Comparison of ENCODE assay signal across 10 mouse cellular contexts in genomic region chr11:96968476-96968875, GRCm38 (mm10). TPM values are rescaled to one million over a fixed set of nuclear protein-coding genes. Genes with fewer than 3 reads are reported as not detected.
A peak's percentile ranks its signal among the peaks of the same experiment; 100 is the strongest.
DNase-seq lines count a peak whose midpoint lies in the region; ATAC-seq and TF ChIP-seq lines count a peak whose summit lies in the region.
"Had no signal": no experiment of that assay in that cellular context is flagged by ENCODE, and none has a peak within 500 bp of the region (broad histone marks: within the 10 kb centered on the region; RNA-seq: fewer than 3 reads in every experiment).

No protein-coding gene starts in this region.

- H3K27ac ChIP-seq in hindbrain, embryonic 11.5 days (ENCODE audit: low read depth, low read length): peak overlapping the region; percentile 47; the same call in 1 of the 2 replicates
- no peak overlapping the region for H3K27ac ChIP-seq in hindbrain, embryonic 14.5 days
- H3K27ac ChIP-seq in ES-Bruce4 (ENCODE audit: insufficient read depth, low read length): no peak overlapping the region
- peak overlapping the region; percentile 87 for H3K27ac ChIP-seq in liver, embryonic 12.5 days
- H3K27ac ChIP-seq: midbrain, embryonic 12.5 days had no signal

- no peak for TF ChIP-seq POLR2A in ES-Bruce4 (IDR thresholded peaks at IDR 0.05; ENCODE audit: insufficient read depth, low read length)

- no peaks in the 10 kb centered on the region for H3K9me3 ChIP-seq in hindbrain, embryonic 11.5 days (ENCODE audit: control insufficient read depth, low read length)
- no peaks in the 10 kb centered on the region for H3K9me3 ChIP-seq in hindbrain, embryonic 14.5 days (ENCODE audit: control insufficient read depth, low read length)
- no peaks in the 10 kb centered on the region for H3K9me3 ChIP-seq in ES-Bruce4 (replicated peaks; ENCODE audit: control insufficient read depth, insufficient read depth, low read length, poor library complexity, severe bottlenecking)
- no peaks in the 10 kb centered on the region for H3K9me3 ChIP-seq in liver, embryonic 12.5 days (replicated peaks)
- H3K9me3 ChIP-seq: midbrain, embryonic 12.5 days had no signal

- no peak for TF ChIP-seq EP300 in ES-Bruce4 (IDR thresholded peaks at IDR 0.05; ENCODE audit: insufficient read depth, low read depth, low read length)

- TF ChIP-seq CTCF in ES-Bruce4 (IDR thresholded peaks at IDR 0.05; ENCODE audit: low read depth, low read length): no peak

- ATAC-seq in hindbrain, embryonic 11.5 days (ENCODE audit: low FRiP score): no peak
- ATAC-seq in hindbrain, embryonic 14.5 days (ENCODE audit: low FRiP score): no peak
- ATAC-seq in liver, embryonic 12.5 days: no peak

- no peak overlapping the region for H3K9ac ChIP-seq in hindbrain, embryonic 11.5 days (ENCODE audit: low read depth, low read length)
- H3K9ac ChIP-seq in hindbrain, embryonic 14.5 days: no peak overlapping the region
- H3K9ac ChIP-seq in ES-Bruce4 (ENCODE audit: low read depth, poor library complexity, severe bottlenecking): 0 out of 2 replicates have a peak overlapping the region, but pooled peaks have one; percentile 0
- peak overlapping the region; percentile 66 for H3K9ac ChIP-seq in liver, embryonic 12.5 days
- H3K9ac ChIP-seq: midbrain, embryonic 12.5 days had no signal

- H3K4me1 ChIP-seq in hindbrain, embryonic 11.5 days (replicated peaks; ENCODE audit: control insufficient read depth, insufficient read depth, low read length): 0 out of 2 replicates have a peak, but pooled peaks cover 2% of the 10 kb centered on the region
- H3K4me1 ChIP-seq in hindbrain, embryonic 14.5 days (replicated peaks; ENCODE audit: control insufficient read depth, insufficient read depth, low read length): peaks cover 16% of the 10 kb centered on the region
- H3K4me1 ChIP-seq in ES-Bruce4 (ENCODE audit: control insufficient read depth, insufficient read depth, low read length): peaks cover 6% of the 10 kb centered on the region
- H3K4me1 ChIP-seq in liver, embryonic 12.5 days: peaks cover 89% of the 10 kb centered on the region

- no peaks in the 10 kb centered on the region for H3K36me3 ChIP-seq in hindbrain, embryonic 11.5 days (ENCODE audit: control insufficient read depth, insufficient read depth, low read length)
- no peaks in the 10 kb centered on the region for H3K36me3 ChIP-seq in hindbrain, embryonic 14.5 days (replicated peaks; ENCODE audit: control insufficient read depth, insufficient read depth)
- H3K36me3 ChIP-seq in ES-Bruce4 (ENCODE audit: control insufficient read depth, insufficient read depth, low read length, poor library complexity, severe bottlenecking): no peaks in the 10 kb centered on the region
- H3K36me3 ChIP-seq in liver, embryonic 12.5 days: peaks cover 35% of the 10 kb centered on the region

- no peak for DNase-seq in hindbrain, embryonic 11.5 days (ENCODE audit: low spot score)
- no peak for DNase-seq in hindbrain, embryonic 14.5 days (ENCODE audit: low spot score)
- peak; percentile 68 to 75 for DNase-seq in heart, adult 18-20 months
- DNase-seq in frontal cortex, postnatal 25 days (ENCODE audit: low spot score in 2 of 2): no peak
- no peak for DNase-seq in cerebellum, adult 8-10 months
- DNase-seq in thymus, adult 18-20 months: no peak
- DNase-seq: kidney, postnatal 14 days had no signal

- H3K27me3 ChIP-seq in hindbrain, embryonic 11.5 days (ENCODE audit: control insufficient read depth, insufficient read depth, low read length): no peaks in the 10 kb centered on the region
- no peaks in the 10 kb centered on the region for H3K27me3 ChIP-seq in hindbrain, embryonic 14.5 days (ENCODE audit: control insufficient read depth, insufficient read depth, low read length)
- no peaks in the 10 kb centered on the region for H3K27me3 ChIP-seq in ES-Bruce4 (ENCODE audit: control insufficient read depth, insufficient read depth, low read length, poor library complexity, severe bottlenecking)
- no peaks in the 10 kb centered on the region for H3K27me3 ChIP-seq in liver, embryonic 12.5 days (replicated peaks)
- H3K27me3 ChIP-seq: midbrain, embryonic 12.5 days had no signal

- no peak overlapping the region for H3K4me3 ChIP-seq in hindbrain, embryonic 11.5 days (ENCODE audit: low read depth, low read length)
- no peak overlapping the region for H3K4me3 ChIP-seq in hindbrain, embryonic 14.5 days (replicated peaks; ENCODE audit: low read length)
- H3K4me3 ChIP-seq in ES-Bruce4 (ENCODE audit: low read depth, low read length): no peak overlapping the region
- H3K4me3 ChIP-seq in liver, embryonic 12.5 days: peak overlapping the region; percentile 4; the same call in 1 of the 2 replicates
- H3K4me3 ChIP-seq: midbrain, embryonic 12.5 days had no signal

- H3K4me2 ChIP-seq in hindbrain, embryonic 11.5 days (replicated peaks; ENCODE audit: low read depth, low read length): no peak overlapping the region
- H3K4me2 ChIP-seq in hindbrain, embryonic 14.5 days (replicated peaks): no peak overlapping the region
- H3K4me2 ChIP-seq in liver, embryonic 12.5 days: peak overlapping the region; percentile 66
- H3K4me2 ChIP-seq: midbrain, embryonic 12.5 days had no signal

- 70% methylated on average over 6 of the region's 6 CpGs for WGBS in hindbrain, embryonic 11.5 days
- 82% methylated on average over 6 of the region's 6 CpGs for WGBS in hindbrain, embryonic 14.5 days
- WGBS in liver, embryonic 12.5 days (ENCODE audit: insufficient replicate concordance): 46% methylated on average over 6 of the region's 6 CpGs

RNA-seq across cellular contexts. Expression of gene Sp2, which starts 14.3 kb away (rescaled TPM):
- polyA plus RNA-seq in hindbrain, embryonic 11.5 days (2014; fragmentation: Nextera tagmentation; extraction: Ambion mirVana): 17.8 and 22.1 TPM in 2 replicates
- polyA plus RNA-seq in hindbrain, embryonic 14.5 days (2014; fragmentation: Nextera tagmentation; extraction: Ambion mirVana): 14.4 and 14.9 TPM in 2 replicates
- polyA plus RNA-seq in ES-Bruce4 (2011; ENCODE audit: insufficient read depth, insufficient read length, low read depth, missing spikeins): 29.0 and 30.5 TPM in 2 replicates
- total RNA-seq in heart, adult 18-20 months (2021): 10 to 100 TPM in 1 of 2 experiments, 1 to 10 TPM in 1; 7.4 to 10.3 TPM
- polyA plus RNA-seq in liver, embryonic 12.5 days (2016; fragmentation: Nextera tagmentation; extraction: Ambion mirVana): 15.5 and 18.5 TPM in 2 replicates

RNA-seq across cellular contexts. Expression of gene Pnpo, which starts 24.7 kb away (rescaled TPM):
- 26.0 and 29.5 TPM in 2 replicates for polyA plus RNA-seq in hindbrain, embryonic 11.5 days (2014; fragmentation: Nextera tagmentation; extraction: Ambion mirVana)
- 27.5 and 28.9 TPM in 2 replicates for polyA plus RNA-seq in hindbrain, embryonic 14.5 days (2014; fragmentation: Nextera tagmentation; extraction: Ambion mirVana)
- 23.6 and 24.1 TPM in 2 replicates for polyA plus RNA-seq in ES-Bruce4 (2011; ENCODE audit: insufficient read depth, insufficient read length, low read depth, missing spikeins)
- 10 to 100 TPM; 16.7 to 17.4 TPM for total RNA-seq in heart, adult 18-20 months (2021)
- 528 and 553 TPM in 2 replicates for polyA plus RNA-seq in liver, embryonic 12.5 days (2016; fragmentation: Nextera tagmentation; extraction: Ambion mirVana)

RNA-seq across cellular contexts. Expression of gene Prr15l, which starts 40.6 kb away (rescaled TPM):
- 0.82 and 1.1 TPM in 2 replicates for polyA plus RNA-seq in hindbrain, embryonic 11.5 days (2014; fragmentation: Nextera tagmentation; extraction: Ambion mirVana)
- polyA plus RNA-seq in hindbrain, embryonic 14.5 days (2014; fragmentation: Nextera tagmentation; extraction: Ambion mirVana): 0.16 TPM in 2 replicates
- polyA plus RNA-seq in ES-Bruce4 (2011; ENCODE audit: insufficient read depth, insufficient read length, low read depth, missing spikeins): 10.9 and 11.1 TPM in 2 replicates
- total RNA-seq in heart, adult 18-20 months (2021): 1 to 10 TPM in 1 of 2 experiments, under 1 TPM in 1; 0.79 to 2.2 TPM
- 2.4 and 3.2 TPM in 2 replicates for polyA plus RNA-seq in liver, embryonic 12.5 days (2016; fragmentation: Nextera tagmentation; extraction: Ambion mirVana)

RNA-seq across cellular contexts. Expression of gene Sp6, which starts 44.7 kb away (rescaled TPM):
- 0.07 TPM in 1 of 2 replicates, not detected in the other for polyA plus RNA-seq in hindbrain, embryonic 11.5 days (2014; fragmentation: Nextera tagmentation; extraction: Ambion mirVana)
- 0.09 and 0.16 TPM in 2 replicates for polyA plus RNA-seq in hindbrain, embryonic 14.5 days (2014; fragmentation: Nextera tagmentation; extraction: Ambion mirVana)
- 12.4 and 13.5 TPM in 2 replicates for polyA plus RNA-seq in ES-Bruce4 (2011; ENCODE audit: insufficient read depth, insufficient read length, low read depth, missing spikeins)
- under 1 TPM in 1 of 2 experiments, not detected in 1; 0.21 TPM for total RNA-seq in heart, adult 18-20 months (2021)
- 0.15 and 0.19 TPM in 2 replicates for polyA plus RNA-seq in liver, embryonic 12.5 days (2016; fragmentation: Nextera tagmentation; extraction: Ambion mirVana)

RNA-seq across cellular contexts. Expression of gene Cdk5rap3, which starts 52.2 kb away (rescaled TPM):
- 95.5 and 98.2 TPM in 2 replicates for polyA plus RNA-seq in hindbrain, embryonic 11.5 days (2014; fragmentation: Nextera tagmentation; extraction: Ambion mirVana)
- polyA plus RNA-seq in hindbrain, embryonic 14.5 days (2014; fragmentation: Nextera tagmentation; extraction: Ambion mirVana): 74.0 and 77.8 TPM in 2 replicates
- polyA plus RNA-seq in ES-Bruce4 (2011; ENCODE audit: insufficient read depth, insufficient read length, low read depth, missing spikeins): 93.3 and 109 TPM in 2 replicates
- total RNA-seq in heart, adult 18-20 months (2021): 10 to 100 TPM; 23.4 to 25.1 TPM
- 49.0 and 51.6 TPM in 2 replicates for polyA plus RNA-seq in liver, embryonic 12.5 days (2016; fragmentation: Nextera tagmentation; extraction: Ambion mirVana)

Comparison
In these comparisons a context has a peak if more than half of its experiments do, and no peak if none do; other contexts are left out.
1. H3K27ac ChIP-seq: peak in hindbrain, embryonic 11.5 days (single experiment) and liver, embryonic 12.5 days (single experiment); none in hindbrain, embryonic 14.5 days (single experiment) and ES-Bruce4 (single experiment).
2. DNase-seq: peak in heart, adult 18-20 months (2 of 2); none in hindbrain, embryonic 11.5 days (single experiment), hindbrain, embryonic 14.5 days (single experiment), frontal cortex, postnatal 25 days (0 of 2), cerebellum, adult 8-10 months (single experiment) and thymus, adult 18-20 months (0 of 2).
3. H3K9ac ChIP-seq: peak in ES-Bruce4 (single experiment) and liver, embryonic 12.5 days (single experiment); none in hindbrain, embryonic 11.5 days (single experiment) and hindbrain, embryonic 14.5 days (single experiment).
4. RNA of gene Pnpo, which starts 24.7 kb away (polyA plus RNA-seq): 528 to 553 TPM in liver, embryonic 12.5 days; 27.5 to 28.9 TPM in hindbrain, embryonic 14.5 days, 26.0 to 29.5 TPM in hindbrain, embryonic 11.5 days and 23.6 to 24.1 TPM in ES-Bruce4; every median in the first group is over 10 times any median in the second.